Mouse (Mus musculus): ENCODE measurements around the gene Frmpd3.
"Not testable (repeated sequence)": the region's sequence is repeated elsewhere in the genome, so short reads cannot be mapped to it uniquely, and the experiment has no call there.

Gene Frmpd3

GRCm38 (mm10) chrX:140341656-140342392, at the start of gene Frmpd3:
TSS of gene Frmpd3 (plus strand) at chrX:140342263.
- no peak for DNase-seq (ENCODE audit: low read depth, low spot score)

- no peak for DNase-seq (ENCODE audit: low read depth, low spot score)
These were observed 38.3 kb upstream of the Frmpd3 start for GRCm38 (mm10) chrX:140303731-140304130.

GRCm38 (mm10) chrX:140305652-140306051, 36.4 kb upstream of the Frmpd3 start:
- no peak for DNase-seq (ENCODE audit: low read depth, low spot score)

- no peak for DNase-seq (ENCODE audit: low read depth, low spot score)
These were observed 24.1 kb upstream of the Frmpd3 start for GRCm38 (mm10) chrX:140317931-140318330.

- no peak for DNase-seq (ENCODE audit: low read depth, low spot score)
These were observed 22.9 kb upstream of the Frmpd3 start for GRCm38 (mm10) chrX:140319131-140319530.

GRCm38 (mm10) chrX:140320671-140321070, 21.4 kb upstream of the Frmpd3 start:
- not testable (repeated sequence) for DNase-seq (ENCODE audit: low read depth, low spot score)

- DNase-seq (ENCODE audit: low read depth, low spot score), result no peak
These were observed 515 bp downstream of the Frmpd3 start for GRCm38 (mm10) chrX:140342393-140343163.

GRCm38 (mm10) chrX:140375628-140376027, 33.6 kb downstream of the Frmpd3 start:
- DNase-seq (ENCODE audit: low read depth, low spot score), result no peak

GRCm38 (mm10) chrX:140399986-140400385, 57.9 kb downstream of the Frmpd3 start:
- no peak for DNase-seq (ENCODE audit: low read depth, low spot score)

- no peak for DNase-seq (ENCODE audit: low read depth, low spot score)
These were observed 60.8 kb downstream of the Frmpd3 start for GRCm38 (mm10) chrX:140402904-140403303.

GRCm38 (mm10) chrX:140406079-140406478, 64.0 kb downstream of the Frmpd3 start:
- DNase-seq (ENCODE audit: low read depth, low spot score), result no peak

GRCm38 (mm10) chrX:140406501-140406900, 64.4 kb downstream of the Frmpd3 start:
- no peak for DNase-seq (ENCODE audit: low read depth, low spot score)

- DNase-seq (ENCODE audit: low read depth, low spot score), result no peak
These were observed 65.5 kb downstream of the Frmpd3 start for GRCm38 (mm10) chrX:140407593-140407992.

GRCm38 (mm10) chrX:140418467-140418866, 76.4 kb downstream of the Frmpd3 start:
- DNase-seq (ENCODE audit: low read depth, low spot score), result no peak

GRCm38 (mm10) chrX:140427124-140427523, 85.1 kb downstream of the Frmpd3 start:
- DNase-seq (ENCODE audit: low read depth, low spot score), result no peak

GRCm38 (mm10) chrX:140428252-140428651, 86.2 kb downstream of the Frmpd3 start:
- no peak for DNase-seq (ENCODE audit: low read depth, low spot score)

- no peak for DNase-seq (ENCODE audit: low read depth, low spot score)
These were observed 87.9 kb downstream of the Frmpd3 start for GRCm38 (mm10) chrX:140429985-140430384.

- DNase-seq (ENCODE audit: low read depth, low spot score), result no peak
These were observed 88.4 kb downstream of the Frmpd3 start for GRCm38 (mm10) chrX:140430506-140430905.

GRCm38 (mm10) chrX:140431981-140432380, 89.9 kb downstream of the Frmpd3 start:
- no peak for DNase-seq (ENCODE audit: low read depth, low spot score)

- DNase-seq (ENCODE audit: low read depth, low spot score), result no peak
These were observed 90.7 kb downstream of the Frmpd3 start for GRCm38 (mm10) chrX:140432786-140433185.

- DNase-seq (ENCODE audit: low read depth, low spot score), result no peak
These were observed 95.8 kb downstream of the Frmpd3 start for GRCm38 (mm10) chrX:140437906-140438305.

- DNase-seq (ENCODE audit: low read depth, low spot score), result no peak
These were observed 103.5 kb downstream of the Frmpd3 start for GRCm38 (mm10) chrX:140445551-140445950.

GRCm38 (mm10) chrX:140450071-140450470, 108.0 kb downstream of the Frmpd3 start:
- no peak for DNase-seq (ENCODE audit: low read depth, low spot score)

Measured in embryo, embryonic 11.5 days (tissue).